Mouse (Mus musculus) ES-E14 (cell line): ENCODE results near the gene Kcnk4. TPM values are rescaled to one million over a fixed set of nuclear protein-coding genes. Genes with fewer than 3 reads are reported as not detected.
A peak's percentile ranks its signal among the peaks of the same experiment; 100 is the strongest.

ENCODE experiments used
- DNase-seq: peaks from one replicate; pipeline ENCODE4 v3.0.0-alpha.2; 2013; ENCODE audit warnings: low read depth, low spot score
- H3K27ac ChIP-seq: 2 replicates; pipeline ENCODE4 v1.5.1; 2012; ENCODE audit warnings: low read depth, mild to moderate bottlenecking, low read length, moderate library complexity, mixed read lengths; ENCODE audit not compliant: poor library complexity, insufficient read depth, severe bottlenecking
- H3K36me3 ChIP-seq: 2 replicates; pipeline ENCODE4 v1.6.1; 2012; ENCODE audit warnings: mild to moderate bottlenecking, low read length, moderate library complexity, mixed read lengths; ENCODE audit not compliant: control insufficient read depth, poor library complexity, insufficient read depth, severe bottlenecking
- H3K4me1 ChIP-seq, 2 experiments: fragments of 150-350 bp in 1 of 2; sonication (generic) in 1 of 2; 2 replicates each; pipeline ENCODE4 v1.6.1; 2012; ENCODE audit warnings: low read length in 2 of 2, mild to moderate bottlenecking in 1 of 2, mixed read lengths in 1 of 2; ENCODE audit not compliant: control insufficient read depth in 2 of 2, insufficient read depth in 2 of 2, poor library complexity in 1 of 2
- H3K4me3 ChIP-seq, 2 experiments: fragments of 150-350 bp in 1 of 2; sonication (generic) in 1 of 2; 2 replicates each; pipeline ENCODE4 v1.5.1; 2012; ENCODE audit warnings: low read length in 2 of 2, low read depth in 1 of 2, mild to moderate bottlenecking in 1 of 2, mixed read lengths in 1 of 2; ENCODE audit not compliant: insufficient read depth in 1 of 2, poor library complexity in 1 of 2, severe bottlenecking in 1 of 2
- H3K9ac ChIP-seq: 2 replicates; pipeline ENCODE4 v1.6.1; 2012; ENCODE audit warnings: low read depth, mild to moderate bottlenecking, low read length, mixed read lengths; ENCODE audit not compliant: poor library complexity, insufficient read depth, severe bottlenecking
- H3K9me3 ChIP-seq: fragments of 150-350 bp; sonication (generic); 2 replicates; pipeline ENCODE4 v1.6.1; 2012; ENCODE audit warnings: low read depth, mild to moderate bottlenecking, low read length; ENCODE audit not compliant: control insufficient read depth, insufficient read depth
- CHD2 ChIP-seq: IDR thresholded peaks from 2 replicates; pipeline ENCODE4 v1.6.1; 2014; ENCODE audit warnings: mild to moderate bottlenecking, low read depth, low read length, inconsistent platforms
- HCFC1 ChIP-seq: IDR thresholded peaks from 2 replicates; pipeline ENCODE4 v1.6.1; 2012; ENCODE audit warnings: low read length, inconsistent platforms, borderline replicate concordance; ENCODE audit not compliant: insufficient read depth
- MAFK ChIP-seq: IDR thresholded peaks from 2 replicates; pipeline ENCODE4 v1.6.1; 2014; ENCODE audit warnings: mild to moderate bottlenecking, low read depth, low read length, inconsistent platforms; ENCODE audit not compliant: insufficient read depth
- ZC3H11A ChIP-seq: IDR thresholded peaks from 2 replicates; pipeline ENCODE4 v1.6.1; 2012; ENCODE audit warnings: low read depth, mild to moderate bottlenecking, inconsistent platforms, low read length, borderline replicate concordance
- ZNF384 ChIP-seq: IDR thresholded peaks from 2 replicates; pipeline ENCODE4 v1.6.1; 2012; ENCODE audit warnings: low read depth, low read length, inconsistent platforms
- in situ Hi-C, 2 experiments: fragments of 600-800 bp; cut with MboI; formaldehyde crosslinking; loops; one replicate each; pipeline ENCODE4 v1.15.1; 2025; ENCODE audit warnings: low sequenced_read_pairs in 2 of 2, inconsistent platforms in 1 of 2; ENCODE audit not compliant: unreplicated experiment in 2 of 2
- total RNA-seq: library from RNA; depleted of rRNA; stranded (reverse); fragments of 300-350 nt; gene quantifications from 2 replicates; pipeline ENCODE4 v1.2.3, GENCODE M21; 2012

Gene Kcnk4
- total RNA-seq, 1 experiment, result 4.4 TPM

DNA sequence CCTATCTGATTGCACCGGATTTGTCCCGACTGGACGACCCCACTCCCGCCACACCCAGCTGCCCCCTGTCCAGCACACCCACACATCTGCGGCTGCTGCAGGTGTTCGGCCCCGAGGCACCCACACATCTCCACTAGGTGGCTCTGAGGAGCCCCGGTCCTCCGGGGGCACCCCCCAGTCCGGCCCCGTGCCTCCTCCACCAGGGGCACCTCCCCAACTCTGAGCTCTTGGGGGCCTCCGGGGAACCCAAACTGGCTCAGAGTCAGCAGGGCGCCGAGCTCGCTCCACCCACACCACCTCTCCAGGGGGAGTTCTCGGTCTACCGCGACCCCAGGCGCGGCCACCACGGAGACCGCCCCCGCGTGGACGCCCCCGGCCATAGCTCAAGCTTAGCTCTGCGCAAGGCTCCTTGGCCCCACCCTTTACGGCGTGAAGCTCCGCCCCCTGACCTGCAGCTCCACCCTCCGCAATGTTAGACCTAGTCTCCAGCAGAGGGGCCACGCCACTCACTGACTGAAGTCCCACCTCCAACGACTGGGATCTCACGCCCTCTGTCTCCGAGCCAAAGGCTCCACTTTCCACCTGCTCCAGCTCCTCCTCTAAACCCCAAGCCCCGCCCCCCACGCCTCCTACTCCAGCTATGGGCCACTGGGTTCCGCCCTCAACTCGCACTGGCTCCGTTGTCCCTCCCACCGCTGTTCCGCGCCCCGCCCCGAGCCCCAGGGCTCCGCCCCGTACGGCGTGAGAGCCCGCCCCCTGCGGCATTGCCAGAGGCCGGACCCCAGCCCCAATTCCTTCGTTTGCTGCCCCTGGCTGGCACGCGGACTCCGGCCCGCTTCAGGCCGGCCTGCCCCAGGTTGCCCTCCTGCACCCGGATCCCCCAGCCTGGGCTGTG lies 45.4 kb upstream of the Kcnk4 start:
- TF ChIP-seq HCFC1 (no peak), CHD2 (no peak), MAFK (no peak), ZNF384 (no peak), ZC3H11A (no peak)
- DNase-seq, result peak; percentile 100
- H3K4me3 ChIP-seq, result peak overlapping the region; percentile 80 to 93
- no peaks in the 10 kb centered on the region for H3K9me3 ChIP-seq
- in situ Hi-C loops, result no loop called here
- peak overlapping the region; percentile 97 for H3K9ac ChIP-seq
- H3K4me1 ChIP-seq, result peaks cover 3 to 13% of the 10 kb centered on the region in 2 experiments; a peak in 3 of 4 replicates
- peaks cover 39% of the 10 kb centered on the region for H3K36me3 ChIP-seq
- peak overlapping the region; percentile 90 for H3K27ac ChIP-seq

DNA sequence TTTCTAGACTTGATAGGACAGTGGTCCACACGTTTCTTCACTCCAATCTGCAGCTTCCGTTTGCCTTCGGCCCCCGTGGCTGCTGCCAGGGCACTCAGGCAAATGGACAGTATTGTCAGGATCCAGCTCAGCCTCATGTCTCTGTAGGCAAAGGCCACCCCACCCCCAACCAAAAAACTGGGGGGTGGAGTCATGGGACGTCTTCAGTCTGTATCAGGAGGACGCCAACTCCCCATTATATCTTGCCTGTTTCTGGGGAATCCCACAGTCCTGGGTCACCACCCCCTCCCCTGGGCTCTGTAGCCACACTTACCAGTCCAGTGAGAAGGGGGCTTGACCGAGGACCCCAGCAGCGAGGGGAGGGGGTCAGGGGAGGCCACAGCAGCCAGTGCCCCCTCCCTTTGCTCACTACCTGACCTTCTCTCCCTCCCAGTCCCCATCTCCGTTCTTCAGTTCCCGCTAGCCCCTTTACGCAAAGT lies 44.7 kb upstream of the Kcnk4 start:
- no peak for TF ChIP-seq ZNF384
- no peak for TF ChIP-seq ZC3H11A
- TF ChIP-seq HCFC1, result no peak
- no peak for TF ChIP-seq MAFK
- TF ChIP-seq CHD2, result no peak
- Histone ChIP-seq H3K4me3 (peak overlapping the region; percentile 80 to 93), H3K4me1 (peaks cover 3 to 13% of the 10 kb centered on the region in 2 experiments; a peak in 3 of 4 replicates), H3K27ac (peak overlapping the region; percentile 35), H3K9me3 (no peaks in the 10 kb centered on the region), H3K9ac (peak overlapping the region; percentile 72), H3K36me3 (peaks cover 35% of the 10 kb centered on the region)
- in situ Hi-C loops, result no loop called here
- no peak for DNase-seq

DNA sequence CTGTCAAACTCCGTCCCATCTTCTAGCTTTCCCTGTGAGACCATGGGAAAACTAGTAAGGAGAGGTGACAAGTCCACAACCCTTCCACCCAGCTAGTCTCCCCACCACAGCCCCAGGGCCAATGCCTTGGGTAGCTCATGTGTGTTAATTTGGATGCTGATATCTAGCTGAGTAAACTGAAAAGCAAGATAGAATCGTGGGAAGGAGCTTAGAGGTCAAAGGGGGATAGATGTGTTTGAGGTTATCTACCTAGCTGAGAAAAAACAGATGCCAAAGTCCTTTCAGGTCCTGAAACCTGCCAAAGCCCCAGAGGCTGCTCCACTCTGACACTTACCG lies 44.3 kb upstream of the Kcnk4 start:
- Histone ChIP-seq H3K4me3 (peak overlapping the region; percentile 80 to 93; a peak in 2 of 4 replicates), H3K27ac (no peak overlapping the region)

GRCm38 (mm10) chr19:6977759-6978638 lies 43.7 kb upstream of the Kcnk4 start:
- H3K4me3 ChIP-seq, result no peak overlapping the region
- H3K36me3 ChIP-seq, result peaks cover 28% of the 10 kb centered on the region
- in situ Hi-C loops, result no loop called here
- DNase-seq, result no peak
- H3K4me1 ChIP-seq, result peaks cover 5 to 19% of the 10 kb centered on the region in 2 experiments
- TF ChIP-seq ZC3H11A (no peak), HCFC1 (no peak), ZNF384 (no peak), CHD2 (no peak), MAFK (no peak)
- H3K9me3 ChIP-seq, result no peaks in the 10 kb centered on the region
- H3K27ac ChIP-seq, result no peak overlapping the region
- H3K9ac ChIP-seq, result no peak overlapping the region; the same call in 1 of the 2 replicates

More for the DNA sequence above, 44.3 kb upstream of the Kcnk4 start:
- in situ Hi-C loops, result no loop called here
- Histone ChIP-seq H3K4me1 (peaks cover 5 to 16% of the 10 kb centered on the region in 2 experiments), H3K36me3 (peaks cover 32% of the 10 kb centered on the region), H3K9me3 (no peaks in the 10 kb centered on the region), H3K9ac (no peak overlapping the region; the same call in 1 of the 2 replicates)
- no peak for TF ChIP-seq CHD2
- TF ChIP-seq ZC3H11A, result no peak
- no peak for TF ChIP-seq MAFK
- TF ChIP-seq ZNF384, result no peak
- no peak for TF ChIP-seq HCFC1
- DNase-seq, result no peak
